Mouse (Mus musculus) intestine, embryonic 16.5 days (tissue): ENCODE results near the gene Ankrd11. TPM values are rescaled to one million over a fixed set of nuclear protein-coding genes. Genes with fewer than 3 reads are reported as not detected.

Experiments used
- ATAC-seq: fragments of 200-750 bp; cut with Nextera tagmentation; 2 replicates; pipeline ENCODE4 v1.8.0; 2017; ENCODE audit warnings: moderate TSS enrichment, moderate library complexity
- H3K27ac ChIP-seq: fragments of 300-500 bp; sonication (generic); 2 replicates; pipeline ENCODE4 v1.5.1; 2014; ENCODE audit warnings: mild to moderate bottlenecking, low read length
- H3K27me3 ChIP-seq: fragments of 300-500 bp; sonication (generic); replicated peaks from 2 replicates; pipeline ENCODE4 v1.6.1; 2014; ENCODE audit warnings: low read length, control low read depth, mixed read lengths; ENCODE audit not compliant: control insufficient read depth, insufficient read depth
- H3K36me3 ChIP-seq: fragments of 300-500 bp; sonication (generic); 2 replicates; pipeline ENCODE4 v1.6.1; 2014; ENCODE audit warnings: low read length, control low read depth; ENCODE audit not compliant: control insufficient read depth, insufficient read depth
- H3K4me1 ChIP-seq: fragments of 300-500 bp; sonication (generic); 2 replicates; pipeline ENCODE4 v1.6.1; 2014; ENCODE audit warnings: low read length, control low read depth, mixed read lengths; ENCODE audit not compliant: control insufficient read depth, insufficient read depth
- H3K4me2 ChIP-seq: fragments of 300-500 bp; sonication (generic); 2 replicates; pipeline ENCODE4 v1.6.1; 2014; ENCODE audit warnings: low read depth, low read length, control low read depth
- H3K4me3 ChIP-seq: fragments of 300-500 bp; sonication (generic); 2 replicates; pipeline ENCODE4 v1.5.1; 2014; ENCODE audit warnings: mild to moderate bottlenecking, low read length
- H3K9ac ChIP-seq: fragments of 300-500 bp; sonication (generic); 2 replicates; pipeline ENCODE4 v1.6.1; 2014; ENCODE audit warnings: low read depth, low read length
- H3K9me3 ChIP-seq: fragments of 300-500 bp; sonication (generic); 2 replicates; pipeline ENCODE4 v1.6.1; 2016; ENCODE audit warnings: low read length, control low read depth; ENCODE audit not compliant: control insufficient read depth
- WGBS: fragments of 180-500 bp; shearing (Covaris S2); extraction: QIAGEN DNeasy Blood & Tissue Kit; methylation state at CpG from one replicate; pipeline ENCODE4 v1.1.7; 2014; 5-methylcytosine and 5-hydroxymethylcytosine counted together
- polyA plus RNA-seq: library from polyadenylated mRNA; unstranded; fragments of >200 nt; fragmentation: Nextera tagmentation; extraction: Ambion mirVana; gene quantifications from 2 replicates; pipeline ENCODE4 v1.2.1, GENCODE M21; 2015

Ankrd11 gene
- polyA plus RNA-seq, 1 experiment from 2014 or later, result 19.5 TPM

- ATAC-seq, result no peak
- peak overlapping the region; percentile 24; the same call in 1 of the 2 replicates for H3K27ac ChIP-seq
- 47% methylated on average over 5 of the region's 5 CpGs for WGBS
These were observed 80.0 kb downstream of the Ankrd11 start for GRCm38 (mm10) chr8:122962046-122962445.

DNA sequence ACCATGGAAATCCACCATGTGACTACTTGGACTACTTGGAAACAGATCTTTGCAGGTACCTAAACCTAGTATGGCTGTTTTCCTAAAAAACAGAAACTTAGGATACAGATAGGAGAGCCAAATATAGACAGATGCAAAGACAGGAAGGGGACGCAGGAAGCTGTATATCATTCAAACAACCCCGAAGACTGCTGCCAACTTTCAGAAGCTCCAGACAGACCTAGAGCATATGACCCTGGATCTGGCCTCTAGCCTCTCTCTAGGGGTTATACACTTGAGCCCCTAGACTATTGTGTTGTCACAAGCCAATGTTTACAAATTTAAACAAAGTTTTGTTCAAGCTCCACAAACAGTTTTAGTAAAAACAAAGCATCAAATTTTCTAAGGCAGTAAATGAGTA is 80.6 kb downstream of the Ankrd11 start:
- 15% methylated on average over 2 of the region's 2 CpGs for WGBS

More at GRCm38 (mm10) chr8:122962046-122962445, 80.0 kb downstream of the Ankrd11 start:
- no peaks in the 10 kb centered on the region for H3K36me3 ChIP-seq
- H3K4me3 ChIP-seq, result no peak overlapping the region
- no peak overlapping the region for H3K9ac ChIP-seq
- no peak overlapping the region for H3K4me2 ChIP-seq
- H3K4me1 ChIP-seq, result peaks cover 50% of the 10 kb centered on the region
- no peaks in the 10 kb centered on the region for H3K9me3 ChIP-seq
- H3K27me3 ChIP-seq, result no peaks in the 10 kb centered on the region

GRCm38 (mm10) chr8:122960932-122961331 is 81.1 kb downstream of the Ankrd11 start:
- peak overlapping the region; percentile 21; the same call in 1 of the 2 replicates for H3K4me2 ChIP-seq
- H3K27ac ChIP-seq, result peak overlapping the region; percentile 78
- peaks cover 57% of the 10 kb centered on the region for H3K4me1 ChIP-seq
- no peaks in the 10 kb centered on the region for H3K36me3 ChIP-seq
- peak overlapping the region; percentile 19; the same call in 1 of the 2 replicates for H3K9ac ChIP-seq
- no peak overlapping the region for H3K4me3 ChIP-seq
- H3K27me3 ChIP-seq, result no peaks in the 10 kb centered on the region
- ATAC-seq, result peak; percentile 75
- no peaks in the 10 kb centered on the region for H3K9me3 ChIP-seq
- WGBS, result 15% methylated on average over 1 of the region's 1 CpGs

More for the DNA sequence above, 80.6 kb downstream of the Ankrd11 start:
- H3K4me2 ChIP-seq, result peak overlapping the region; percentile 21; the same call in 1 of the 2 replicates
- H3K36me3 ChIP-seq, result no peaks in the 10 kb centered on the region
- no peak for ATAC-seq
- H3K27ac ChIP-seq, result peak overlapping the region; percentile 78
- no peak overlapping the region for H3K9ac ChIP-seq
- H3K9me3 ChIP-seq, result no peaks in the 10 kb centered on the region
- H3K4me3 ChIP-seq, result no peak overlapping the region
- no peaks in the 10 kb centered on the region for H3K27me3 ChIP-seq
- H3K4me1 ChIP-seq, result peaks cover 54% of the 10 kb centered on the region

GRCm38 (mm10) chr8:122960323-122960722 is 81.8 kb downstream of the Ankrd11 start:
- Histone ChIP-seq H3K9ac (no peak overlapping the region), H3K9me3 (no peaks in the 10 kb centered on the region), H3K27me3 (no peaks in the 10 kb centered on the region), H3K4me1 (peaks cover 60% of the 10 kb centered on the region), H3K27ac (peak overlapping the region; percentile 78), H3K4me3 (no peak overlapping the region), H3K36me3 (no peaks in the 10 kb centered on the region), H3K4me2 (peak overlapping the region; percentile 21; the same call in 1 of the 2 replicates)
- 51% methylated on average over 5 of the region's 5 CpGs for whole genome bisulfite sequencing
- ATAC-seq, result peak; percentile 75

DNA sequence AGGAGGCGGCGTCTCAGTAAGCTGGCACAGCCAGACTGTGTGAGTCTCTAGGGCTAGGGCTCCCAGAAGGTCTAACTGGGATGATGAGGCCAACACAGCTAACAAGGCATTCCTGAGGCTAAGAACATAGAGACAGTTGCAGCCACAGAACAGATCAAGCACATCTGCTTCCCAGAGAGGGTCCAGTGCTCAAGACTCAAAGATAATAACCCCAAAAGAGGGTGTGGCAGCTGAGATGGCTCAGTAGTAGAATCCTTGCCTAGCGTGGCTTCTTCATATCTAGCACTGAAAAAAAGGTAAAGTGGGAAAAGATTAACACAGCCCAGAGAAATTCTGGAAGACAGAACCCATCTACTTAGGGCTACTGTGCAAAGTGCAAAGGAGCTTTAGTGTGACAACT is 86.1 kb downstream of the Ankrd11 start:
- WGBS, result 94% methylated on average over 3 of the region's 3 CpGs
- Histone ChIP-seq H3K4me1 (peaks cover 29% of the 10 kb centered on the region), H3K9me3 (no peaks in the 10 kb centered on the region), H3K27me3 (no peaks in the 10 kb centered on the region), H3K27ac (no peak overlapping the region), H3K4me3 (no peak overlapping the region), H3K4me2 (no peak overlapping the region), H3K36me3 (no peaks in the 10 kb centered on the region), H3K9ac (no peak overlapping the region)
- no peak for ATAC-seq

GRCm38 (mm10) chr8:122955195-122955594 is 86.9 kb downstream of the Ankrd11 start:
- no peak for ATAC-seq
- peaks cover 21% of the 10 kb centered on the region; the same call in 1 of the 2 replicates for H3K4me1 ChIP-seq

GRCm38 (mm10) chr8:122954090-122954799 is 87.8 kb downstream of the Ankrd11 start:
- Histone ChIP-seq H3K27me3 (no peaks in the 10 kb centered on the region), H3K4me2 (no peak overlapping the region), H3K4me1 (peaks cover 23% of the 10 kb centered on the region), H3K9ac (no peak overlapping the region), H3K36me3 (no peaks in the 10 kb centered on the region), H3K4me3 (no peak overlapping the region), H3K27ac (no peak overlapping the region), H3K9me3 (no peaks in the 10 kb centered on the region)
- WGBS, result 78% methylated on average over 3 of the region's 3 CpGs
- no peak for ATAC-seq

More at GRCm38 (mm10) chr8:122955195-122955594, 86.9 kb downstream of the Ankrd11 start:
- H3K27me3 ChIP-seq, result no peaks in the 10 kb centered on the region
- no peak overlapping the region for H3K9ac ChIP-seq
- no peak overlapping the region for H3K4me2 ChIP-seq
- H3K27ac ChIP-seq, result no peak overlapping the region
- H3K9me3 ChIP-seq, result no peaks in the 10 kb centered on the region
- no peak overlapping the region for H3K4me3 ChIP-seq
- no peaks in the 10 kb centered on the region for H3K36me3 ChIP-seq

DNA sequence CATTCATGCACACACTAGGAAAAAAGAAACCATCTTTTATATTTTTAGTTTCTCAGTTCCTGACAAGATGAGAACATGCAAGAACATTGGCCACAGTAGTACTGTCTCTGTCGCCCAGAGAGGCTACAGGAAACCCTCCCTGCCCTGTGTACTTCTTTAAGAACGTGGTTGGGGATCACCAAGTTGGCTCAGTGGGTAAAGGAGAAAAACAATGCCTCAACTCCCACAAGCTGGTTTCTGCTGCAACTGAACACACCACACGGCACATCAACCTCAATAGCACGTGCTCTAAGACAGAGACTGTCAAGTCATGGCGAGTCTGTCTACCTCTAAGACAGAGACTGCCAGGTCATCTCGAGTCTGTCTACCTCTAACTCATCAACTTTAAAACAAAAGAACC is 89.0 kb downstream of the Ankrd11 start:
- no peaks in the 10 kb centered on the region for H3K9me3 ChIP-seq
- no peaks in the 10 kb centered on the region for H3K27me3 ChIP-seq
- no peaks in the 10 kb centered on the region for H3K36me3 ChIP-seq
- no peak for ATAC-seq
- H3K9ac ChIP-seq, result no peak overlapping the region
- no peak overlapping the region for H3K4me3 ChIP-seq
- peaks cover 23% of the 10 kb centered on the region for H3K4me1 ChIP-seq
- H3K27ac ChIP-seq, result no peak overlapping the region
- no peak overlapping the region for H3K4me2 ChIP-seq
- WGBS, result 90% methylated on average over 6 of the region's 6 CpGs

DNA sequence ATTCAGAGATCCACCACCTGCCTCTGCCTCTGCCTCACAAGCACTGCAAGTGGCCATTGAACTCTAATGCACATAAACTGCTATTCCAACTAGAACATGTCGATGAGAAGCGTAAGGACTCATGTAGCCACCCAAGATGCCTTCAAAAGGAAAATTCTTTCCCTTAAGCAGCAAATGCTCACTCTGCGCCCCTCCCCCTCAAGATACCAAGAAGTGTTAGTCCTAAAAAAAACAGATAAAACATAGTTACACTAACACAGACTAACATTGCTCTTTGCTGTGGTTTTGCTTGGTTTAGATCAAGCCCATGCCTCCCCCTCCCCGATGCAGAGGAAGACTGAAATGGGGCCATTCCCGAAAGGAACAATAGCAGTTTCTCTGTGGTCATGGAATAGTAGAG is 90.6 kb downstream of the Ankrd11 start:
- no peaks in the 10 kb centered on the region for H3K36me3 ChIP-seq
- 89% methylated on average over 5 of the region's 5 CpGs for WGBS
- H3K9me3 ChIP-seq, result no peaks in the 10 kb centered on the region
- H3K4me3 ChIP-seq, result no peak overlapping the region
- peaks cover 21% of the 10 kb centered on the region for H3K4me1 ChIP-seq
- H3K27ac ChIP-seq, result no peak overlapping the region
- no peak overlapping the region for H3K4me2 ChIP-seq
- no peaks in the 10 kb centered on the region for H3K27me3 ChIP-seq
- H3K9ac ChIP-seq, result no peak overlapping the region
- no peak for ATAC-seq
